Mouse (Mus musculus): ENCODE measurements at regions not wholly inside any gene's neighbourhood (a gene's known extent, or its start where the extent isn't known, plus 50 kb on each side); places are given as distances from the start of the nearest gene placed in this dataset.

GRCm38 (mm10) chr5:46926324-46926723 is 1056.6 kb upstream of the Slit2 start:
- TF ChIP-seq CTCF (IDR thresholded peaks at IDR 0.05 in 2 of 3, conservative IDR thresholded peaks at IDR 0.05 in 1 of 3; ENCODE audit: control insufficient read depth in 1 of 3, insufficient read depth in 1 of 3, low read depth in 2 of 3, low read length in 3 of 3, poor library complexity in 1 of 3, severe bottlenecking in 1 of 3) (no peak), GABPA (IDR thresholded peaks at IDR 0.05; ENCODE audit: low read depth, low read length) (no peak)
